Mouse (Mus musculus) layer of hippocampus, adult 18-20 months (tissue): ENCODE results near the gene Preb. TPM values are rescaled to one million over a fixed set of nuclear protein-coding genes. Genes with fewer than 3 reads are reported as not detected.

Source experiments
- DNase-seq, 2 experiments: peaks; one replicate each; pipeline ENCODE4 v3.0.0; 2022; ENCODE audit warnings: low spot score in 2 of 2
- total RNA-seq, 2 experiments: library from RNA; stranded (reverse); gene quantifications; 2 replicates each; pipeline ENCODE4 v1.2.3; 2021

Preb gene
- total RNA-seq, 2 experiments from 2014 or later: 119 to 125 TPM

GRCm38 (mm10) chr5:30901860-30902259, 58.3 kb downstream of the Preb start:
- DNase-seq: no peak

Other genes starting within 250 kb of the Preb start
- 10 to 100 TPM; 22.8 to 27.1 TPM for gene Dpysl5, start 248.8 kb downstream of the Preb start, total RNA-seq
- gene Mapre3, start 145.7 kb downstream of the Preb start, total RNA-seq: 100 to 1,000 TPM; 216 to 227 TPM
- 10 to 100 TPM; 63.6 to 63.7 TPM for gene Tmem214, start 92.3 kb downstream of the Preb start, total RNA-seq
- gene Agbl5, start 71.7 kb downstream of the Preb start, total RNA-seq: 10 to 100 TPM; 11.5 to 13.3 TPM
- gene Ost4, start 52.6 kb downstream of the Preb start, total RNA-seq: 10 to 100 TPM; 97.5 to 98.5 TPM
- gene Emilin1, start 47.0 kb downstream of the Preb start, total RNA-seq: 1 to 10 TPM; 1.9 TPM
- 10 to 100 TPM; 14.8 to 16.3 TPM for gene Khk, start 38.9 kb downstream of the Preb start, total RNA-seq
- 10 to 100 TPM; 15.0 to 16.2 TPM for gene Cgref1, start 14.8 kb downstream of the Preb start, total RNA-seq
- under 1 TPM; 0.12 to 0.30 TPM for gene Tcf23, start 8.3 kb upstream of the Preb start, total RNA-seq
- gene Atraid, start 88.0 kb upstream of the Preb start, total RNA-seq: 10 to 100 TPM; 68.1 to 70.0 TPM
- 10 to 100 TPM; 14.9 to 17.6 TPM for gene Slc5a6, start 88.6 kb upstream of the Preb start, total RNA-seq
- gene Cad, start 94.4 kb upstream of the Preb start, total RNA-seq: 10 to 100 TPM; 20.0 to 20.9 TPM
- not detected for gene Dnajc5g, start 145.9 kb upstream of the Preb start, total RNA-seq
- 10 to 100 TPM; 84.1 to 93.8 TPM for gene Slc30a3, start 147.9 kb upstream of the Preb start, total RNA-seq
- not detected for gene Trim54, start 156.4 kb upstream of the Preb start, total RNA-seq
- not detected for gene Ucn, start 178.5 kb upstream of the Preb start, total RNA-seq
- 10 to 100 TPM; 57.4 to 61.8 TPM for gene Mpv17, start 193.9 kb upstream of the Preb start, total RNA-seq
- gene Gm29609, start 219.6 kb upstream of the Preb start, total RNA-seq: 1 to 10 TPM; 3.6 to 3.8 TPM
- gene Gtf3c2, start 219.8 kb upstream of the Preb start, total RNA-seq: 10 to 100 TPM; 57.7 to 60.9 TPM
- 10 to 100 TPM; 75.2 to 81.6 TPM for gene Snx17, start 232.9 kb upstream of the Preb start, total RNA-seq
- gene Eif2b4, start 233.1 kb upstream of the Preb start, total RNA-seq: 10 to 100 TPM; 39.0 to 39.5 TPM
- 10 to 100 TPM; 27.1 to 28.2 TPM for gene Zfp513, start 241.9 kb upstream of the Preb start, total RNA-seq